Mouse (Mus musculus) testis, postnatal 14 days (tissue): ENCODE data around the gene Faf2.

Source experiments
- DNase-seq: peaks from one replicate; pipeline ENCODE4 v3.0.0; 2021; ENCODE audit warnings: low spot score

The Faf2 gene

DNA sequence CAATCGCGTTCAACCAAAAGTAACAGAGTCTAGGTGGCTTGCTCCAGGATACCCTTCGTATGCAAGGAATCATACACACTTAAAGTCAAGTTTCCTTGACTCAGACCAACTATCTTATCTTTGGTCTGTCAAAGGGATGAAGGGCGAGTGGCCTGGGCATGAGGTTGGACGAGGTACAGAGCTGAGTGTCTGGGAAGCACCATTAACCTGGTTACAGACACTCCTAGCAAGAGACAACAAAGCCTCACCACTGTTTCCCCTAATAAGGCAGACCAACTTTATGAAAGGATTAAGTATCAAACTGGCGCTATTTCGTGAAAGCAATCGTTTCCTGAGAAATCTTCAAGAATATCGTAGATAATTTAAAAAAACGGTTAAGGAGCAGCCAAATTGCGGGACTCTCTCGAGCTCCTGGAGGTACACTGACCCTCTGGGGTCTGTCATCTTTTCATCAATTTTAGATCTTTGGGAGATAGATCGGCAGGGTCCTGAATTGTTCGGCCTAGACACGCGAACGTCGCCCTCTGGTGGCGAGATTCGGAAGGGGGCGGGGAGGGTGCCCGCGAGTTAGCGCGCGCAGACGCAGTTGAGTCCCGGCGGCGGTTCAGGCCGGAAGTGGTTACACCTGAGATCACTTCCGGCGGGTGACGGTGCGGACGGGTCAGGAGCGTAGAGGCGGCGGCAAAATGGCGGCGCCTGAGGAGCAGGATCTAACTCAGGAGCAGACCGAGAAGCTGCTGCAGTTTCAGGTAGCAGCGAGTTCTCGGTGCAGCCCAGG is at the start of gene Faf2:
Faf2 (plus strand) TSS at position 630 of the 778 bp plus-strand sequence.
- DNase-seq: peak; percentile 96

DNA sequence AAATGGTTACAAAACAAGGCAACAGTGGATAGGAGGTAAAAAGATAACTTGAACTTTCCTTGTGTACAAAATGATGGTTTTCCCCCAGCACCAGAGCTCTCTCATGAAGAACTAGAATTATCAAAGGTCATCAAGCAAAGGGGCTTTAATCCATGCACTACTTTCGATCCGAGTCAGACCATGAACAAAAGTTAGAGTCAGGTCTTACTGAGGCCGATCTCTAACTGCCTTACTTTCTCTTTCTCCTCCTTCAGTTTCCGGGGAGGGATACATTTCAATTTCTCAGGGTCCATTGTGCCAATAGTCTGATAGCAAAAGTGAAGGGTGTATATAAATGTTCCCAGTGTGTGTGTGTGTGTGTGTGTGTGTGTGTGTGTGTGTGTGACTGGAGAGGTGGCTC is 49.0 kb upstream of the Faf2 start:
- no peak for DNase-seq

DNA sequence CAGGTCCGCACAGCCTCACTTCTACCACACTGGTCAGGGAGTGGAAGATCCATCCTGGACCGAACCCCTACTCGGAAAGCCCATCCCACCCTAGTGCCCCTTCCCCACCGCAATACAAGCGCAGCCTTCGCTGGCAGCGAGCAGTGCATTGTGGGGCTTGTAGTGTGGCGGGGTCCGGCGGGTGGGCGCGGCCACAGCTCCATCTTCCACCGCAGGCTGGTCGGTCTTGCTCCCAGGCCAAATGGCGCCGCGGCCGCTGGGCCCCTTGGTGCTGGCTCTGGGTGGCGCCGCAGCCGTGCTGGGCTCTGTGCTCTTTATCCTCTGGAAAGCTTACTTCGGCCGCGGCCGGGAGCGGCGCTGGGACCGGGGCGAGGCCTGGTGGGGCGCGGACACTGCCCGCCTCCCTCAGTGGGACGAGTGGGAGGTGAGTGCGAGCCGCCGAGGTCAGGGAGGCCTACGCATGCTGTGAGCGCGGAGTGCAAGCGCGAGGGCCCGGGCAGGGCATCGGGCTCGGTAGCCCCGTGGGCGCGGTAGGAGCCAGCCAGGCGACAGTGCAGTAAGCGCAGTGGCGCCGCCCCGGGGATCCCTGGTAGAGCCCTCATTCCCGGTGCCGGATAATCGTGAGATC is 46.6 kb upstream of the Faf2 start, which contains the start of gene Arl10:
Arl10 (plus strand) TSS at position 162 of the 628 bp plus-strand sequence.
- peak; percentile 79 for DNase-seq

DNA sequence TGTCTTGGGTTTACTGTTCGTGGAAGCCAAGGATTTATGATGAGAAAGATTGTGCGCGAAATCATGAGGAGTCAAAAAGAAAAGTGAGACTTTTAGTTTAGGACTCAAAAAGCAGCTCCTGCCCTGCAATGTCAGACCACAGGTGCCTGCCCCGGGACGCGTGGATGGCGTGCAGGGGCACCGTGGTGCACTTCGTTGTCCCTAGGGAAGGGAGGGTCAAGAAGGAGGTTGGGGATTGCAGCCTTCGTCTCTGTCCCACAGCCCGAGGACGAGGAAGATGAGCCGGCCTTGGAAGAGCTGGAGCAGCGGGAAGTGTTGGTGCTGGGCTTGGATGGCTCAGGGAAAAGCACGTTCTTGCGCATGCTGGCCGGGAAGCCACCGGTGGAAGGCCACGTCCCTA is 46.1 kb upstream of the Faf2 start:
- DNase-seq: no peak

DNA sequence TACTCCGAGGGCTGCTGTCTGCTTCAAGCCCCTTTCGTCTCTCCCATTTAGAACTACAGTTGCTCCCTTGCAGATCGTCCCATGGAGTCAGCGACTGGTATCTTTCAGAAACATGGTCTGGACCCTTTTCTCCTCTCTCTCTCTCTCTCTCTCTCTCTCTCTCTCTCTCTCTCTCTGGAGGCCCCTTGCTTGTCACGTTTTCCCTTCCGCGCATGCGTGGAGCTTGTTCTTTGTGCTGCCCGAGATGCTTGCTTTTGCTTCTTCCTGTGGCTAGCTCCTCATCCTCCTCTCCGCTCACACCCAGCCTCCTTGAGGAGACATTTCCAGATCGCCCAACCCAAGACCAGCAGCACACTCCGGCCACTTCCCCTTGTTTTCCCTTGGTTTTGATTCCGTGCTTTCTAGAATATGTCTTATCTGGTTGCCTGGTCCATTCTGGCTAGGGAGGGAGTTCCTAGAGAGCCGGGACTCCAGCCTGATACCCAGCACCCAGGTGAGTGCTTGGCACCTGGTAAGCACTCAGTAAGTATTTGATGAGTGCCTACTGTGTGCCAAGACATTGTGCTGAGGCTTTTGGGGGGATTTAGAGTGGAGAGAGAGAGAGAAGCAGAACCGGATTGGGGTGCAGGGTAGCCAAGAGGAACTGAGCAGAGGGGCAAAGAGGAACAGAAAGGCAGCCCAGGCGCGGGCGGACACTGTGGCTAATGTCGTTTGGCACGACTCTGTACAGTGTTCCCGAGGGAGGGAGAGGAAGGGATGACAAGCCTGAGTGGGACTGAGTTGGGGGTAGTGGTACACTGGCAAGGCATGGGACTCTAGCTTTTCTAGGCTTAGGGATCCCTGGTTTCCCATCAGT is 43.7 kb upstream of the Faf2 start:
- DNase-seq: no peak

DNA sequence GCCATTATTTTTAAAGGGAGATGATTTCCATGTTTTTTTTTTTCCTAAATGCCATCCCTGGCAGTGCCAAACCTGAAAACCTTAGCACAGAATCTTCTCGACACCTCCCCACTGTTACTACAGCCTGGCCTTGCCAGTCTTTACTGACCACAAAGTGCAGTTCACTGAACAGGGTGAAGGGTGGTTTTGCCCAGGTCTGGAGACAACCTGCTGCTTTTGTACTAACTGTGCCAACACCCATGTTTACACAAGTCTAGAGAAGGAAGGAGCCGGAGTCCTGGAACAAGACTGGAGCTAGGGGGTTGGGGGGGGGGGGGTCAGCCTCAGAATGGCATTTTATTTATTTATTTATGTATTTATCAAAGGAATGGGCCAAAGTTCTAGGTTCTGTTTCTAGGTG is 40.2 kb upstream of the Faf2 start:
- DNase-seq: no peak

DNA sequence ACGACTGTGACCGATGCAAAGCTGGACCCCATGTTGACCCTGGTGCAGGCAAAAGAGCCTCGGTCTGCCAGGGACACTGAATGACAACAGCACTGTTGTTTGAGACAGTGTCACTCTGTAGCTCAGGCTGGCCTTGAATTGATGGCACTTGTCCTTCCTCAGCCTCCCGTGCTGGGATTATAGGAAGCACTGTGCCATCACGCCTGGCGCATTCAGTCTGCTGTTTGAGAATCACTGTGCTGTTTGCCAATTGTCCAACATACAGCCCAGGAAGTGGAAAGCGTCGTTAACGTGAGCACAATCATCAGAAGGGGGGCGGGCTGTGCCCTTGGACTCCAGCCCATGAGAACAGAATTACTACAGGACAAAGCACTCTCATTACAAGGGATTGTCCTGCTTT is 39.5 kb upstream of the Faf2 start:
- DNase-seq: no peak

DNA sequence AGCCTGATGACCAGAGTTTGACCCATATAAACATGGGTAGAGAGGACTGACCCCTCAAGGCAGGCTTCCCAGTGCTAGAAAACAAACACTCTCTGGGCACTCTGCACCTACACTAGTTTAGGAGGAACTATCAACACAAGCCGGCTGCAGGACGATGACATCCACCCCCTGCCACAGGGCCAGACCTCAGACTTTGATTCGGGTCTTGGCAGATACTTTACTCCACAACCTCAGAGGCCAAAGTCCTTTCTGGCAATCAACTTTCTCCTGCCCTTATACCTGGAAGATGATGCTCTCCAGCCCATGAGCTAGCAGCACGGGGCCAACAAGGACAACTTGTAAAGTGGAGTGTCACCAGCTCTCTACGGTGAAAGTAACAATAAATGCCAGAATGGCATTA is 38.7 kb upstream of the Faf2 start:
- DNase-seq: no peak

DNA sequence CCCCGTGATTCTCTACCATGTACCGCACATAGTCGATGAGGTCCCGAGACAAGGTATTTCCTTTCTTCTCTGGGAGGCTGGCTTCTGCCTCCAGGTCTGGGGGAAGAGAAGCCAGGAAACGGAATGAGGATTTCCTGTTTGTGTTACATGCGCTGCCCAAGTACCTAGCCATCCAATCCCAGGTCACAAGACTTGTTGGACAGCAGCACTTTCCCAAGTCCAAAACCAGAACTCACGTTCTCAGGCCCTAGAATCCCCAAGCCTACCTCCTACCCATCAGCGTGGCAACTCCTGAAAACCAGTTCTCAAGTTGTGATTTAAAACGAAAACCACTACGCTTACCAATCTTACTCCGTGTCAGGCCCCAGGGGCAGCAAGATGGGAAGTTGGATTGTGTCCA is 35.8 kb upstream of the Faf2 start:
- no peak for DNase-seq

DNA sequence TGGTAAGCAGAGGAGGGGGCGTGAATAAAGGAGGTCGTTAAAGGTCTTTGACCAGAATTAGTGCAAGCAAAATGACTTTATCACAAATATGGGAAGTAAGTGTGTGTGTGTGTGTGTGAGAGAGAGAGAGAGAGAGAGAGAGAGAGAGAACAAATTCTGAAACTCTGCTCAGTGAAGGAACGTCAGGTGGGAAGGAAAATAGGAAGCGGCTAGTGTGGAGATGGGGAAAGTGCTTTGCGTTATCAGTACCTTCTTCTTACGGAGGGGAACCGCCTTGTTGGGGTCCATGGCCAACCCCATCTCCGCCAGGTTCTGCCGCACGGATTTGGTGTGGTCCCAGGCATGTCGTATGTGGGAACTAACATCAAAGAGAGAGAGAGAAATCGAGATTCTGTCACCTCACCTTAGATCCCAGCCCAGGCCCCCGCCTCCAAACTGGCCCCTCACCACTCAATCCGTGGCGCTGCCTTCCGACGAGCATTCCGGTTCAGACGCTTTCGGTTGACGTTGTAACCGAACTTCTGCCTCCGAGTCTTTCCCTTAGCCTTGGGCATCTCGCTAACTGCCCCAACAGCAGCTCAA is 32.1 kb upstream of the Faf2 start:
- DNase-seq: no peak

DNA sequence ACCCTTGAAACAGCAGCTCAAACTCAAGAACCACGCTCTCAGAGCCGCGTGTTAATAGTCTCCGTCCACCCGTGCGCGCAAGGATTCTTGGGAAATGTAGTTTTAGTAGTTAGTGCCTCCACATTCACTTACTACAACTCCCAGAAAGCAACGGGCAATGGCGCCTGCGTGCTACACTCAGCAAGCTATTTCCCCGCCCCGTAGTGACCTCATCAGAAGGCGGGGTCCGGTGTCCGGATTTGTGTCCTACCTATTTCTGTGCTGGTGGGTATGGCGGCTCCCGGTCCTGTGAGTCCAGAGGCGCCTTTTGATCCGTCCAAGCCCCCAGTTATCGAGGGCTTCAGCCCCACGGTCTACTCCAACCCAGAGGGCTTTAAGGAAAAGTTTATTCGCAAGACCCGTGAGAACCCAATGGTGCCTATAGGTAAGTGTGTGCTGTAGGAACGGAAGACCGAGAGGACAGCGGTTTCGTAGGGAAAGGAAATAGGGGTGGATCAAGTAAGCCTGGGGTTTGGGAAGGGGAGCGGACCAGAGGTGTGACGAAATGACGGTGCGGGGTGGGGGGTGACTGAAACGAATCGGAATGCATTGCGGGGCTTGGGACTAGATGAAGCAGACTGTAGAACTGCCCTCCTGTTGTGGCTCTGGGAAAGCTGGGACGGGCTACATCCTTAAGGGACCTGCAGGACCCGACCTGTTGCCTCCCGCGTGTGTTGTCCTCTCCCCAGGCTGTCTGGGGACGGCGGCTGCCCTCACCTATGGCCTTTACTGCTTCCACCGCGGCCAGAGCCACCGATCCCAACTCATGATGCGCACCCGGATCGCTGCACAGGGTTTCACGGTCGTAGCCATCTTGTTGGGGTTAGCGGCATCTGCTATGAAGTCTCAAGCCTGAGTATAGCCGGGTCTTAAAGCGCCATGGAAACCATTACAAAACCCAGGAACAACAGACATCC is 31.3 kb upstream of the Faf2 start, which contains the start of the genes Nop16 and Higd2a:
Nop16 (minus strand) TSS at position 95 of the 956 bp plus-strand sequence.
Higd2a (plus strand) TSS at position 212 of the 956 bp plus-strand sequence.
- peak; percentile 97 for DNase-seq

DNA sequence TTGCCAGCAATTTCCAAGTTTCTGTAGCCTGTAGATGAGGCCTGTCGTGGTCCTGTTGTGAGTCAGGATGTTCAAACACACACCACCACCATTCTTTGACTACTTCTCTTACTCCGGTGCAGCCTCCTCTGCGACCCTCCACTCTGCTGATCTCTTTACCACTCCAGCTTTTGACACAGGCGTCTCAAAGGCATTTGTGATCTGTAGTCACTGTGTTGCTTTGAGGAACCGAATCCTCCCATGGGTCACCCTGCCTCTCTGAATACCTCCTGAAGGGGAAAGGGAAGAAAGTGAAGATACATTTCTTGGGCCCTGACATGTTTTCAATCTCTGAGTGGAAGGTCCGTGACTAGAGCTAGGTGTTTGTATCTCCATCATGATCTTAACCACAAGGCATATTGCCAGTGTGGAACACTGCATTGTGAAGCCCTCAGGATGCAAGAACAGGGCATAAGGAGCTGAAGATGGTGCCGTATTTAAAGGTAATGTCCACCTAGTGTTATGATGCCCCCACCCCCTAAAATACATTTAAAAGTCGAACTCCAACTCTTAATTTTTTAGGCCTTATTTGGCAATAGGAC is 29.7 kb upstream of the Faf2 start:
- DNase-seq: no peak

DNA sequence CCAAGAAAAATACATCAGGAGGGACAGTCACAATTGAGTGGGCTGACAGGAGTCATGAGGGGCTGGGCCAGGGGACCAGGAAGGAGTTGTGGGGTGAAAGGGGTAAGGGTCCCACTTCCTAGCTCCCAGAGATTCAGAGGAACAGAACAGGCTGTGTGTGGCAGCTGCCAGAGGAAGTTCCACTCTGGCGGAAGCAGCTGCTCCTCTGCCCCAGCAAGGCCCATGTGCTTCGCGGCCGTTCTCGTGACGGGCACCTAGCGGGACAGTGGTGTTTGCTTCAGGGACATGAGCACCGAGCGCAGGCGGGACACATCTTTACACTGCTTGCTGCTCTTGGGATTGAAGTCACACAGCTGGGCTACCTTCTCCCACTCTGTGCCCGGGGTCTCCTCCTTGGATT is 28.0 kb upstream of the Faf2 start:
- DNase-seq: no peak

DNA sequence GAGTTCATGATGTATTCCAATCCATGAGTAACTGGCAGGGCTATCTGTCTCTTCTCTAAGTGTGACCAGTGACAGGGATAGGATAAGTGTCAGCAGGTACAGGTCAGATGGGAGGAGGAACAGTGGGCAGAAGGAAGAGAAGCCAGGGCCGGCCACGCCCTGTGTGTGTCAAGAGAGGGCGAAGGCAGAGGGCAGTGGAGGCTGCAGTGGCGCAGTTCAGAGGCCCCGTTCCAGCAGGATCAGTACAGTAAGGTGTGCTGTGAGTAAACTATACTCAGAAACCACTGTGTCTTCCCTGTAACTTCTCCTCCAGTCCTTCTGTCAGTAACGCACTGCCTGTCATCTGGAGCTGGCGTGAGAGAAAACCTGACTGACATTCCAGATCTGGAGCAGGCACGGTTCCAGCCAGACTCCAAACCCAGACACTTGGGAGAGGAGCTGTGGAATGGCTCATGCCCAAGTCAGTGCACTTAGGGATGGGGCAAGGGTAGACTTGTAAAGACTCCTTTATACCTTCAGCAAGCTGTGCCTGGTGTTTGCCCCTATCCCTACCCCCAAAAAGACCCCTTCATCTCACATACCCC is 25.4 kb upstream of the Faf2 start:
- DNase-seq: no peak

DNA sequence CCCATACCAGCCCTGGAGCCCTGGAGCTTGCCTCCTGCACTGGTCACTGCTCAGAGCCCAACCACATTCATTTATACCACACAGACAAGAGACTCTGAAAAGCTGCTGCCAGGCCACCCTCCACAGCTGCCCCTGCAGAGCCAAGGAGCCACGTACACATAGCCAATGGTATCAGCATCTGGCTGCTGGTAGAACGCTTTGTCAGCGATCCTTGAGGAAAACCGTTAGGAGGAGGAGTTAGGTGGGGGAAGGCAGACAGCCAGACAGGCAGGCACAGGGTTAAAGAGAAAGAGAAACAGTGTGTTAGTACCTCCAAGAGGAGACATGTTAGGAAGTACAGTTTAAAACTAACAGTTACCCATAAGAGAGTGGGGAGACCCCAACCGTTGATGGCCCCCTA is 24.7 kb upstream of the Faf2 start:
- DNase-seq: no peak

DNA sequence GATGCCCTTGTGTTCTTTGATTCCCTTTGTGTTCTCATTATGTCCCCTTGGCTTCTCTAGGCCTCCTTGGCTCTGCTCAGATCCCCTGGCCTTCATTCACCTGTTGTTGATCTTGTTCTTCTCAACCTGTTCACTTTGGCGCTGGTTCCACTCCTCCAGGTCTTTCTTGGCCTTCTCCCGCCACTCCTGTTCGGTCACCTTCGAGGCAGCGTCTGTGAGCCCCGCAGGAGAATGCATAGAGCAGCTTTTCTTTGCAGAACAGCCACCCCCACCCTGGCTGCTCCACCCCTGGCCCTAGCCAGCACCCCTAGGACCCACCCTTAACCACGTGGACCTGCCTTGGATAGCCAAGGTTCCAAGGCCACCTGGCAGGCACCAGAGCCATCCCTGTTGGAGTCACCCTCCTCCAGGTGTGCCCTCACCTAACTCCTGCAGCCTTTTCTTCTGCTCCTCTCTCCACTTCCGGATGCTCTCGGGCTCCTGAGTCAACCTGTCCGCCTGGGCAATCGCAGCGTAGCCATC is 22.9 kb upstream of the Faf2 start:
- DNase-seq: no peak

DNA sequence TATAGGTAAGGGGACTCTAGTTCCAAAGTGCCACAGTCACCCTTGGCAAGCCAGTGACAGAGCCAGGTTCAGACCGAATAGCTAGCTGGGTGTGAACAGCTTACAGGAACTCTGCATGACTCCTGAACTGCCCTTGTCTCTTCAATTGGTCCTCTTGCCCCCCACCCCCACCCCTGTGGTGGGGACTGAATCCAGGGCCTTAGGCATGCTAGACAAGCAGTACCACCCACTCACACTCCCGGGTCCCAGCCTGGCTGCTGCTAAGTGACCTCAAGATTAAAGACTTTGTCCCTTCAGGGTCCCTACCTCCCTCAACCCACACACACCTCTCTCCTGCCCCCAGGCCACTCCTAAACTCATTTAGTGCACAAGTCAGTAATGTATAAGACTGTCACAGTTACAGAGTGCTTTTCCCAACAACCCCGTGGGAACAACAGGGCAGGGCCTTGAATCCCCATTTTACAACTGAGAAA is 18.9 kb upstream of the Faf2 start:
- DNase-seq: no peak

DNA sequence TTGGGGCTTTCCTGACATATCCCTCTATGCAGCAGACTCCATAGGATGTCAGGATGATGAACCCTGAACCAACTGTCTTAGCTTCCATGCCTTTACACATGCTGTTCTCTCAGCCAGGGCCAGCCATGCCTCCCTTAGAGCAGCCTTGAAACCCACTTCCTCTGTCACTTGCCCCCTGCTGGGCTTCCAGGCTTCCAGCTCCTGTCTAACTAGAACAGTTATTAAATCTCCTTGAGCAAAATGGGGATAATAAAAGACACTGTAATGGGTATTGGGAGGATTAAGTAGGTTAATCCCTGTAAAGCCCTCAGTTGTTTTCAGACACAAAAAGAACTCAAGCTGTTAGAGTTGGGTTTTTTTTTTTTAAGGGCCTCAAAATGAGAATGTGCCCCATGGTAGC is 18.1 kb upstream of the Faf2 start:
- DNase-seq: no peak

DNA sequence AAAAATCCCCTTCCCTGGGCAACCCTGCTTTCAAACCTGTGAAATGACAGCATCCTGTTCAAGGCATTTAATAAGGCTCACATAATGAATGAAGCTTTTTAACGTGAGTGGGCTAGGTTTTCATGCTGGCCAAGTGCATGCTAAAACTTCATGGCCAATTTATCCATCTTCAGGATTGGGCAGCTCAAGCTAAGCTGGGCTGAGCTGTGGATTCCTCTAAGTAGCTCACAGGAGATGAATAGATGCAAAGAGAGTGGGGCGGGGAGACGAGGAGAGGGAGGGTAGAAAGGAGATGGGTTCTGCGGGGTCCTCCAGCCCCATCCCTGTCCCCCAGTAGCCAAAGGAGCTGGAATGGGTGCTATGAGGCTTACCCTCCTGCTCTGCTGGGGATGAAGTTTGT is 17.4 kb upstream of the Faf2 start:
- DNase-seq: no peak

DNA sequence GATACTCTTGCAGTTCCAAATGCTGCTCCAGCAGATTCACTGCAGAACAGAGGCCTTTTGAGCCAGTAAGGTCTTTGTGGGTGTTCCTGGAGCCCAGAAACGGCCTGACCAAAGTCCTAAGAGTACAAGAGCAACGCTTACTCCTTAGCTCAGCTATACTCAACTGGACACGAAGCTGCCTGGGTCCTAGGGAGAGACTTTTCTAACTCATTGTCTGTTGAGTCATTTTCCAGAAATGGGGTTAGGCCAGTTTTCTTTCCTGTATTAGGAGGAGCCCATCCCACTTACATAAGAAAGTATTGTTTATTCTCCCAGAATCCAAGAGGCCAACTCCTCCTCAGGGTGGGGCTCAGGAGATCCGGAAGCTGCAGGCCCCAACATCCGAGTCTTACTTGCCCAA is 16.2 kb upstream of the Faf2 start:
- DNase-seq: no peak
